Mouse (Mus musculus): ENCODE data around the gene Olfr466.

Olfr466 gene

GRCm38 (mm10) chr13:65149940-65150339 lies at the start of gene Olfr466:
TSS of gene Olfr466 (plus strand) at chr13:65150240.
- no peak for DNase-seq (ENCODE audit: low spot score in 2 of 2)

GRCm38 (mm10) chr13:65100678-65101077 lies 49.4 kb upstream of the Olfr466 start:
- DNase-seq (ENCODE audit: low spot score in 2 of 2) = no peak

- DNase-seq (ENCODE audit: low spot score in 2 of 2) = no peak
Measured at GRCm38 (mm10) chr13:65101232-65101631, 48.8 kb upstream of the Olfr466 start.

GRCm38 (mm10) chr13:65111961-65112360 lies 38.1 kb upstream of the Olfr466 start:
- DNase-seq (ENCODE audit: low spot score in 2 of 2) = peak; percentile 8 to 12

- peak; percentile 90 to 93 for DNase-seq (ENCODE audit: low spot score in 2 of 2)
Measured at GRCm38 (mm10) chr13:65112459-65113110, 37.5 kb upstream of the Olfr466 start, which contains the start of gene Mfsd14b. TSS of gene Mfsd14b (minus strand) at chr13:65112975.

GRCm38 (mm10) chr13:65113239-65113638 lies 36.8 kb upstream of the Olfr466 start:
- DNase-seq (ENCODE audit: low spot score in 2 of 2) = no peak

GRCm38 (mm10) chr13:65120984-65121383 lies 29.1 kb upstream of the Olfr466 start:
- no peak for DNase-seq (ENCODE audit: low spot score in 2 of 2)

GRCm38 (mm10) chr13:65122111-65122510 lies 27.9 kb upstream of the Olfr466 start:
- no peak for DNase-seq (ENCODE audit: low spot score in 2 of 2)

- DNase-seq (ENCODE audit: low spot score in 2 of 2) = no peak
Measured at GRCm38 (mm10) chr13:65127063-65127847, 22.8 kb upstream of the Olfr466 start.

GRCm38 (mm10) chr13:65137789-65138188 lies 12.3 kb upstream of the Olfr466 start, which contains the start of gene Olfr465-ps1:
TSS of gene Olfr465-ps1 (plus strand) at chr13:65138089.
- DNase-seq (ENCODE audit: low spot score in 2 of 2) = no peak

GRCm38 (mm10) chr13:65174102-65174501 lies 24.1 kb downstream of the Olfr466 start:
- DNase-seq (ENCODE audit: low spot score in 2 of 2) = no peak

GRCm38 (mm10) chr13:65175734-65176471 lies 25.9 kb downstream of the Olfr466 start:
- DNase-seq (ENCODE audit: low spot score in 2 of 2) = peak in 1 of 2 experiments; percentile 2

GRCm38 (mm10) chr13:65176472-65177091 lies 26.5 kb downstream of the Olfr466 start:
- no peak for DNase-seq (ENCODE audit: low spot score in 2 of 2)

GRCm38 (mm10) chr13:65200667-65201066 lies 50.6 kb downstream of the Olfr466 start:
- DNase-seq (ENCODE audit: low spot score in 2 of 2) = no peak

Measured in heart, adult 9 months (tissue).